Mouse (Mus musculus): ENCODE measurements at regions not wholly inside any gene's neighbourhood (a gene's known extent, or its start where the extent isn't known, plus 50 kb on each side); places are given as distances from the start of the nearest gene placed in this dataset.

DNA sequence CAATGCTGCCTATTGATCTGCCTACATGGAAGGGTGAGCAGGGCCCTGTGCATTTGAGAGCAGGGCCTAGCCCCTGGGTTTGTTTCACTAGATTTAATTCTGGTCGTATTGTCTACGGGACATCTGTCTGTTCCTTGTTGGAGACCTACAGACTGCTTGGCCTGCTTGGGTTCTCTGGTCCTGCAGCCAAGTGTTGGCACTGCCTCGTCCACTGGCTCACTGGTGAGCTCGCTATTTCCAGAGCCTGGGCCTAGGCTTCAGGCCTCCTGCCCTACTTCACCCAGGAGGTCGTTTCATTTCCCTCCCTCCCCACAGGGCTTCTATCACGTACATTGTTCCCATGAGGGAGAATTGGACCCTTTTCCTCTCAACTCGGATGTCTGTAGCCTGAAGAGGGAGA is 62.2 kb upstream of the Blcap start:
- WGBS = 47% methylated on average over 7 of the region's 7 CpGs
- no peak overlapping the region for H3K4me3 ChIP-seq (replicated peaks; ENCODE audit: low read length)
- no peak overlapping the region for H3K4me2 ChIP-seq (ENCODE audit: low read length)
- no peak for ATAC-seq
- H3K27ac ChIP-seq (ENCODE audit: low read length) = no peak overlapping the region
- H3K4me1 ChIP-seq (replicated peaks; ENCODE audit: control insufficient read depth, insufficient read depth, low read length) = 0 out of 2 replicates have a peak, but pooled peaks cover 5% of the 10 kb centered on the region
- no peaks in the 10 kb centered on the region for H3K9me3 ChIP-seq (ENCODE audit: control insufficient read depth, low read length)
- no peak overlapping the region for H3K9ac ChIP-seq (replicated peaks; ENCODE audit: low read depth, low read length)
- H3K36me3 ChIP-seq (ENCODE audit: control insufficient read depth, insufficient read depth) = no peaks in the 10 kb centered on the region
- H3K27me3 ChIP-seq (replicated peaks; ENCODE audit: control insufficient read depth, insufficient read depth, low read length) = no peaks in the 10 kb centered on the region

DNA sequence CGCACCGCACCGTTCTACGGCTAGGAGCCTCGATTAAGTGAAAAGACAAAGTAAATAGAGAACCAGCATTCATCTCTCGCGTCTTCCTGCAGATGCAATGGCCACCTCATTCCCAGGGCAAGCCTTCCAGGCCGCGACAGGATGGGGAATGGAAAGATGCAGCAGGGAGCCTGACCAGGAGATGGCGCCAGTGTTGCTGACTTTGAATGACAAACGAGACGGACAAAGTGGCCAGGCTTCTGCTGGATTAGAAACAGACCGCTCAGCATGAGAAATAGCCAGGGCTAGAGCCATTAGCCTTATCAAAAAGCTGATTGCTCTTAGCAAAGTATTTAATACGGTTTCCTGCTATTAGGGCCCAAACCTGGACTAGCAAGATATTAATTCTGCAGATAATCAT is 64.6 kb upstream of the Blcap start:
- H3K4me3 ChIP-seq (replicated peaks; ENCODE audit: low read length) = no peak overlapping the region
- H3K27me3 ChIP-seq (replicated peaks; ENCODE audit: control insufficient read depth, insufficient read depth, low read length) = no peaks in the 10 kb centered on the region
- no peak overlapping the region for H3K27ac ChIP-seq (ENCODE audit: low read length)
- H3K9ac ChIP-seq (replicated peaks; ENCODE audit: low read depth, low read length) = no peak overlapping the region
- peak; percentile 45; the same call in 1 of the 2 replicates for ATAC-seq
- no peaks in the 10 kb centered on the region for H3K36me3 ChIP-seq (ENCODE audit: control insufficient read depth, insufficient read depth)
- H3K4me2 ChIP-seq (ENCODE audit: low read length) = no peak overlapping the region
- no peaks in the 10 kb centered on the region for H3K9me3 ChIP-seq (ENCODE audit: control insufficient read depth, low read length)
- 0 out of 2 replicates have a peak, but pooled peaks cover 5% of the 10 kb centered on the region for H3K4me1 ChIP-seq (replicated peaks; ENCODE audit: control insufficient read depth, insufficient read depth, low read length)
- 7% methylated on average over 14 of the region's 14 CpGs for WGBS

DNA sequence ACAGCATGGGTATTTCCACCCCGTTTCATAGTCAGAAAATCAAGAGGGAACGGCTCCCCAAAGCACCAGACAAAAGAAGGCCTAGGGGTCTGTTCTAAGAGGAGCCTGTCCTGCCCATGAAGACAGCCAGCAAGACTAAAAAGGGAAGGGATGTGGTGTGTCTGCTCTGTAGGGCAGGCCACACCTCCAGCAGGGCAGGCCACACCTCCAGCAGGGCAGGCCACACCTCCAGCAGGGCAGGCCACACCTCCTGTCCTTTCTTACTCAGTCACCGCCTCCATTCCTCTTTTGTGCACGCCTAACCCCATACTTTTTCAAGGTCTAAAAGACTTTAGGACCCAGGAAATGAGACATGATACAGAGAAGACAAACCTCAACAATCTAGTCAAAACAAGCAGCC is 69.8 kb upstream of the Blcap start:
- no peaks in the 10 kb centered on the region for H3K27me3 ChIP-seq (replicated peaks; ENCODE audit: control insufficient read depth, insufficient read depth, low read length)

DNA sequence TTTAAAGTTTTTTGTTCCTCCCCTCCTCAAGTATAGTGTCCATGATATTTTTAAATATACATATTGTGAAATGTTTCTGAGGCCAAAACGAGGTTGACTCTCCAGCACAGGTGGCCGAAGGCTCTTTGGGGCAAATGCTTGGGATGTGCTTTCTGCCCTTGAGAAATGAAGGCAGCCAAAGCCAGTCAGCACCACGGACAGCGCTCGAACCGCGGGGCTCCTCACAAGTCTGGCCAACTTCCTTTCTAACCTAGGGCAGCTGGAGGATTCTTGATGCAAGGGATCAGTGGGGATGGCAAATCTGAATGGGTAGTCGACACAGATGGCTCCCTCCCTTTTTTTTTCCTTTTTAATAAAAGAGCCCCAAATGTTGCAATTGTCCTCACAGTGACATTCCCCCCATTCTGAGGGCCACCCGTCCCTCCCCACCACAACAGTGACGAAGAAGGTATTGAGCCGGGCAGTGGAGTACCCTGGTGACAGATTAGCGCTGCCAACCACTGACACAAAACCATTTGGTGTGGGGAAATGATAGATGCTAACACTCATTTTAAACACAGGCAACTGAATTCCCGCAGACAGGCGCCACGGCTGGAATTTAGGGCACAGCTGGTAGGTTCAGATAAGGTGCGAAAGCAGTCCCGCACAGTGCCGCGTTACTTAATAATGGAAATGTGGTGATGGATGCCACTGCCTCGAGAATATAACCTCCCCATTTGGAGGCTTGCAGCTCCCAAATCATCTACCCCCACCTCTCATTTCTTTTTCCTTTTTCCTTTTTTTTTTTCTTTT is 73.4 kb upstream of the Ctnnbl1 start:
- Histone ChIP-seq H3K27me3 (replicated peaks; ENCODE audit: control insufficient read depth, insufficient read depth, low read length) (no peaks in the 10 kb centered on the region), H3K27ac (ENCODE audit: low read length) (no peak overlapping the region), H3K4me2 (ENCODE audit: low read length) (no peak overlapping the region), H3K9me3 (ENCODE audit: control insufficient read depth, low read length) (peaks cover 2% of the 10 kb centered on the region; the same call in 1 of the 2 replicates), H3K9ac (replicated peaks; ENCODE audit: low read depth, low read length) (no peak overlapping the region), H3K4me1 (replicated peaks; ENCODE audit: control insufficient read depth, insufficient read depth, low read length) (peaks cover 3% of the 10 kb centered on the region; the same call in 1 of the 2 replicates), H3K36me3 (ENCODE audit: control insufficient read depth, insufficient read depth) (no peaks in the 10 kb centered on the region), H3K4me3 (replicated peaks; ENCODE audit: low read length) (no peak overlapping the region)
- no peak for ATAC-seq
- WGBS = 28% methylated on average over 20 of the region's 20 CpGs

More for the DNA sequence above, 69.8 kb upstream of the Blcap start:
- no peaks in the 10 kb centered on the region for H3K9me3 ChIP-seq (ENCODE audit: control insufficient read depth, low read length)
- H3K4me1 ChIP-seq (replicated peaks; ENCODE audit: control insufficient read depth, insufficient read depth, low read length) = 0 out of 2 replicates have a peak, but pooled peaks cover 4% of the 10 kb centered on the region
- H3K4me3 ChIP-seq (replicated peaks; ENCODE audit: low read length) = no peak overlapping the region
- no peak overlapping the region for H3K4me2 ChIP-seq (ENCODE audit: low read length)
- no peaks in the 10 kb centered on the region for H3K36me3 ChIP-seq (ENCODE audit: control insufficient read depth, insufficient read depth)
- H3K9ac ChIP-seq (replicated peaks; ENCODE audit: low read depth, low read length) = no peak overlapping the region
- ATAC-seq = no peak
- H3K27ac ChIP-seq (ENCODE audit: low read length) = no peak overlapping the region
- WGBS = 23% methylated on average over 4 of the region's 4 CpGs

DNA sequence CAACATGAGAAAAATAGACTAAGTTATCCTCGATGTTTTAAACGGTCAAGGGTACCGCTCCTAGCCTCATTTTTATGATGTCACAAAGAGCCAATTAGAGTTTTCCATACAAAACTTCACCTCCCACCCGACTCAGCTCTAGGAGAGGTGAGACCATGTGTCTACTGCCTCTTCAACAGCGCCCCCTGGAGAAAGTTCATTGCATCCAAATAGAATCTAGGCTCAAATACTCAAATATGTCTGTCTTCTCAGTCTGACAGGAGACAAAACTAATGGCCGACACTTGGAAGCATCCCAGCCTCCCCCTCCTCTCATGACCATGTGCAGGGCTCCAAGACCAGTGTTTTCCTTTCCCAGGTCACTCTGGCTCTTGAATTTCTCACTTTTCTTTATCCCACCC is 72.7 kb upstream of the Ctnnbl1 start:
- ATAC-seq = no peak
- H3K36me3 ChIP-seq (ENCODE audit: control insufficient read depth, insufficient read depth) = no peaks in the 10 kb centered on the region
- H3K4me1 ChIP-seq (replicated peaks; ENCODE audit: control insufficient read depth, insufficient read depth, low read length) = peaks cover 3% of the 10 kb centered on the region; the same call in 1 of the 2 replicates
- WGBS = 65% methylated on average over 6 of the region's 6 CpGs
- no peak overlapping the region for H3K27ac ChIP-seq (ENCODE audit: low read length)
- no peak overlapping the region for H3K4me2 ChIP-seq (ENCODE audit: low read length)
- no peak overlapping the region for H3K9ac ChIP-seq (replicated peaks; ENCODE audit: low read depth, low read length)
- H3K4me3 ChIP-seq (replicated peaks; ENCODE audit: low read length) = no peak overlapping the region
- H3K9me3 ChIP-seq (ENCODE audit: control insufficient read depth, low read length) = peaks cover 2% of the 10 kb centered on the region; the same call in 1 of the 2 replicates
- no peaks in the 10 kb centered on the region for H3K27me3 ChIP-seq (replicated peaks; ENCODE audit: control insufficient read depth, insufficient read depth, low read length)

DNA sequence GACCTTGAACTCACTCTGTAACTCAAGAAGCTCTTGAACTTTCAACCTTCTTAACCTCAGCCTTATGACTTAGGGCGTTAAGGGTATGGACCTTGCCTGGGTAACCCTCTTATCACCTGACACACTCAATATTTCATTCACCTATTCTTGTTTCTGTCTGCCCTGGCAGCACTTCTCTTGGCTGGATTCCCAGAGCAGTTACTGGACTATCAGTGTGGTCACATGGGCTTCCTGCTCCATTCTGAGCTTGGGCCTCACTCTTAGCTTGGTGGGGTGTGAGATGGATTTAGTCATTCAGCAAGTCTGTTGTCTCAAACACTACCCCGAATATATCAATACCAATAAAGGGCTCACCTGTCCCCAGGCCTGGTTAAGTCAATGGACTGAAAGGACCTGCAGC is 67.0 kb upstream of the Ctnnbl1 start:
- H3K9ac ChIP-seq (replicated peaks; ENCODE audit: low read depth, low read length) = no peak overlapping the region
- no peaks in the 10 kb centered on the region for H3K36me3 ChIP-seq (ENCODE audit: control insufficient read depth, insufficient read depth)
- H3K27ac ChIP-seq (ENCODE audit: low read length) = no peak overlapping the region
- WGBS = 78% methylated on average over 2 of the region's 2 CpGs
- no peak for ATAC-seq
- no peaks in the 10 kb centered on the region for H3K27me3 ChIP-seq (replicated peaks; ENCODE audit: control insufficient read depth, insufficient read depth, low read length)
- no peak overlapping the region for H3K4me2 ChIP-seq (ENCODE audit: low read length)
- H3K4me1 ChIP-seq (replicated peaks; ENCODE audit: control insufficient read depth, insufficient read depth, low read length) = no peaks in the 10 kb centered on the region
- no peak overlapping the region for H3K4me3 ChIP-seq (replicated peaks; ENCODE audit: low read length)
- H3K9me3 ChIP-seq (ENCODE audit: control insufficient read depth, low read length) = peaks cover 2% of the 10 kb centered on the region; the same call in 1 of the 2 replicates

DNA sequence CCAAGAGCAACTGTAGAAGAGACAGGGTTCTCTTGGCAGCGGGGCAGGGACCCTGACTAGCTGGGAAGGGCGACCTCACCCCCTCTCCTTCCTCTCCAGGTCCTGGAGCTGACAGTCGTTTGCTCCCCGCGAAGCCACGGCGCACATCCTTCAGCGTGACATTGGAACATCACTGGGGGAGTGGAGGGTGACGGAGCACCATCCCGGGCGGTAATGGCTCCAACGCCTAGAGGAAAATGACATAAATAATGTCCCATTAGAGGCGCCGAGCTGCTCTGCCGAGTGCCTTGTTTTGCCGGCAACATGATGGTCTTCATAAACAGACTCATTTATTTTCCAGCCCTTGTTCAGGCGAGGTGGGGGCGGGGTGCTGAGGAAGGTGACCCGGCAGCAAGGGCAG is 62.3 kb upstream of the Ctnnbl1 start:
- 78% methylated on average over 19 of the region's 19 CpGs for WGBS
- H3K36me3 ChIP-seq (ENCODE audit: control insufficient read depth, insufficient read depth) = no peaks in the 10 kb centered on the region
- no peaks in the 10 kb centered on the region for H3K27me3 ChIP-seq (replicated peaks; ENCODE audit: control insufficient read depth, insufficient read depth, low read length)
- no peaks in the 10 kb centered on the region for H3K4me1 ChIP-seq (replicated peaks; ENCODE audit: control insufficient read depth, insufficient read depth, low read length)
- H3K9ac ChIP-seq (replicated peaks; ENCODE audit: low read depth, low read length) = no peak overlapping the region
- H3K9me3 ChIP-seq (ENCODE audit: control insufficient read depth, low read length) = no peaks in the 10 kb centered on the region
- no peak for ATAC-seq
- H3K4me3 ChIP-seq (replicated peaks; ENCODE audit: low read length) = no peak overlapping the region
- no peak overlapping the region for H3K27ac ChIP-seq (ENCODE audit: low read length)
- no peak overlapping the region for H3K4me2 ChIP-seq (ENCODE audit: low read length)

DNA sequence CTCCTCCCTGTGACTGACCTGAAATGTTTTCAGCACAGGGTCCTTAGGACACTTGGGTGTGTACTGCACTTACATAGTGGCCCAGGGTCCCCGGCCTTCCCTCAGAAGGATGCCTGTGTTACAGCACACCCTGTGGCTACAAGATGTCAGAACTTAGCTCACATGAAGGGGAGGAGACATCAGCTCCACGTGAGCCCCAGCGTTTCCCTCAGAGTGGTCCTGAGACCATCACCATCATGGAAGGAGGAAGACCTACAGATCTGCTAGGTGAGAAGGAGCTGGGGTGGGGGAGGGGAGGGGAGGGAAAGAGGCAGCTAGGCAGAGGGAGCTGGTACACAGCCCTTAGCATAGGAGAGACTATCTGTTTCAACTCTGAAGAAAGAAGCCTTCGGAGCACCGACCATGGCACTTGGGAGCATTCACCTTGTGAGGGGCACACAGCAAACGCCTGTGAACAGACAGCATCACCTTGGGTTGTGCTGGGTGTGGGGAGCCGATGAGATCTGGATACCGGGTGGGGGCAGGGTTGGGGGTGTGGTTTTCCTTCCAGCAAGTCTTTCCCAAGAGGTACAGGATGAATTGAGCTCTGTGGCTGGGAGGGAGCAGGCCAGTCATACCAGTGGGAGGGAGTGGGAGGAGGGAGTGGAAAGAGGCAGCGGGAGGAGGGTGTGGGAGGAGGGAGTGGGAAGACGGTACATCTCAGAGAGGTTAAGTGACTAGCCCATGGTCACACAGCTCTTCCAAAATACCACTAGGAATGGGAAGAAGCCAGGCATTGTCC is 60.6 kb upstream of the Ctnnbl1 start:
- no peaks in the 10 kb centered on the region for H3K27me3 ChIP-seq (replicated peaks; ENCODE audit: control insufficient read depth, insufficient read depth, low read length)
- H3K9ac ChIP-seq (replicated peaks; ENCODE audit: low read depth, low read length) = no peak overlapping the region
- no peaks in the 10 kb centered on the region for H3K9me3 ChIP-seq (ENCODE audit: control insufficient read depth, low read length)
- H3K27ac ChIP-seq (ENCODE audit: low read length) = no peak overlapping the region
- H3K4me1 ChIP-seq (replicated peaks; ENCODE audit: control insufficient read depth, insufficient read depth, low read length) = no peaks in the 10 kb centered on the region
- no peak overlapping the region for H3K4me3 ChIP-seq (replicated peaks; ENCODE audit: low read length)
- WGBS = 59% methylated on average over 10 of the region's 10 CpGs
- ATAC-seq = no peak
- H3K4me2 ChIP-seq (ENCODE audit: low read length) = no peak overlapping the region
- H3K36me3 ChIP-seq (ENCODE audit: control insufficient read depth, insufficient read depth) = no peaks in the 10 kb centered on the region

DNA sequence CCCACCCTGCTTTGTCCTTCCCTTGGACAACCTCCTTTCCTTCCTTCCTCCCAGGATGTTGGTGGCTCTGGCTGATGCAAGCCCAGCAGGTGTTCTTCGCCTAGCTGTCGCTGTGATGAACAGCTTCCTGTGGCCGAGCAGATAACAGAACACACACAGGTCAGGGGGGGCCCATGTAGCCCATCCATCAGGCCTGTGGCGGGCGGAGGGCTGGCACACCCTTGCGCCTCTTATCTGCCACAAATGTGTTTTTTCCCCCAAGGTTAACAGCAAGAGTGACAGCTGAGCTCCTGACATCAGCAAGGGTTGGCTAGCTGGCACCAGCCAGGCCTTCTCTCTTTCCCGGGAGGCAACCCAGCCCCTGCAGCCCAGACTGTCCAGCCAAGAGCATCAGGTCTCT is 59.9 kb upstream of the Ctnnbl1 start:
- no peaks in the 10 kb centered on the region for H3K4me1 ChIP-seq (replicated peaks; ENCODE audit: control insufficient read depth, insufficient read depth, low read length)
- H3K4me2 ChIP-seq (ENCODE audit: low read length) = no peak overlapping the region
- WGBS = 77% methylated on average over 7 of the region's 7 CpGs
- H3K27ac ChIP-seq (ENCODE audit: low read length) = no peak overlapping the region
- ATAC-seq = no peak
- H3K27me3 ChIP-seq (replicated peaks; ENCODE audit: control insufficient read depth, insufficient read depth, low read length) = no peaks in the 10 kb centered on the region
- no peaks in the 10 kb centered on the region for H3K36me3 ChIP-seq (ENCODE audit: control insufficient read depth, insufficient read depth)
- H3K4me3 ChIP-seq (replicated peaks; ENCODE audit: low read length) = no peak overlapping the region
- no peaks in the 10 kb centered on the region for H3K9me3 ChIP-seq (ENCODE audit: control insufficient read depth, low read length)
- no peak overlapping the region for H3K9ac ChIP-seq (replicated peaks; ENCODE audit: low read depth, low read length)

Data from forebrain, embryonic 16.5 days (tissue).